Mouse (Mus musculus): Measurements from ENCODE around the gene Gm10974.

Gm10974 gene

DNA sequence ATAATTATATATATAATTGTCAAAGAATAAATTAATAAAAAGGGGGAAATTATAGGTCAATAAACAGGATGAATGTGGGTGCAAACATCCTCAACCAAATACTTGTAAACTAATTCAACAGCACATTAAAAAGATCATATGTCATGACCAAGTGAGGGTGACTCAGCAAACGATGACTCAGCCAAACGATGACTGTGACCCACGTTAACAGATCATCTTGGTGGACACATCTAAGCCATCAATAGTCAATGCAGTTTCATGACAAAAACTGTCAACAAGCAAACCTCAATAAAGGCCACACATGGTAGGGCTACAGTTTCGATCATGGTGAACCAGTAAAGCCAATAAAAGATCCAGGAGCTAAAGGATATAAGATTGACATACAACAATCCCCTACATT, 6.7 kb upstream of the Gm10974 start:
- DNase-seq (ENCODE audit: low read depth), result no peak

DNA sequence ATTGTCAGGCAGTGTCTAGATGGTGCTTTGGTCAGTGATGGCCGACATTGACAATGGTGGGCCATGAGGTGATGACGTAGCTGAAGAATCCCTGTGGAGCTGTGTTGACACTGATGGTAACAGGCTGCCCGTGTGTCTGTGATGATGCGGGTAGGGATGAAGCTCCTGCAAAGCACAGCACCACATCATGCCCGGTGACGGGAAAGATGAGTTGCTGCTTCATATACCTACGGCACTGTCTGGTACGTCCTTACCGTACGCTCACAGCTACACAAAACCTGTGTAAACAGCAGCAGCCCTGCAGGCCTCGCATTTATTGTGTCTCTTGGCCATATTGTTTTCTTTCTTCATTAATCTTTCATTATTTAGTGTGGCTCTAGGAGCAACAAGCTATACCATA, 1.2 kb upstream of the Gm10974 start:
- DNase-seq (ENCODE audit: low read depth), result no peak

DNA sequence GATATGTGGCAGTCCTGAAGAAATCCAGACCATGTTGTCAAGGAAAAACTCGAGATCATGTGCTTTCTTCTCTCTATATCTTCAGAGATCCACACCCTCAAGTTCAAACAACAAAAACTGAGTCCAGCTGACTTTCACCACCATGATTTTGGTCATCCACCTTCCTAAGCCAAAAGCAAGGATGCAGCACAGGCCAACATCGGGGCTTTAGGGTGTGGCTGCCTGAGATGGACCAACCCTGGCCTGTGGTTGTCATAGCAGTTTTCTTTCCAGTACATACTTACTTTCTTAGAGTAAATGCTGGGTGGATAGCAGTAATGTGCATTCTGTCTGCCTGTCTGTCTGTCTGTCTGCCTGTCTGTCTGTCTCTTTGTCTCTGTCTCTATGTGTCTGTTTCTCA, 294 bp upstream of the Gm10974 start:
- no peak for DNase-seq (ENCODE audit: low read depth)

DNA sequence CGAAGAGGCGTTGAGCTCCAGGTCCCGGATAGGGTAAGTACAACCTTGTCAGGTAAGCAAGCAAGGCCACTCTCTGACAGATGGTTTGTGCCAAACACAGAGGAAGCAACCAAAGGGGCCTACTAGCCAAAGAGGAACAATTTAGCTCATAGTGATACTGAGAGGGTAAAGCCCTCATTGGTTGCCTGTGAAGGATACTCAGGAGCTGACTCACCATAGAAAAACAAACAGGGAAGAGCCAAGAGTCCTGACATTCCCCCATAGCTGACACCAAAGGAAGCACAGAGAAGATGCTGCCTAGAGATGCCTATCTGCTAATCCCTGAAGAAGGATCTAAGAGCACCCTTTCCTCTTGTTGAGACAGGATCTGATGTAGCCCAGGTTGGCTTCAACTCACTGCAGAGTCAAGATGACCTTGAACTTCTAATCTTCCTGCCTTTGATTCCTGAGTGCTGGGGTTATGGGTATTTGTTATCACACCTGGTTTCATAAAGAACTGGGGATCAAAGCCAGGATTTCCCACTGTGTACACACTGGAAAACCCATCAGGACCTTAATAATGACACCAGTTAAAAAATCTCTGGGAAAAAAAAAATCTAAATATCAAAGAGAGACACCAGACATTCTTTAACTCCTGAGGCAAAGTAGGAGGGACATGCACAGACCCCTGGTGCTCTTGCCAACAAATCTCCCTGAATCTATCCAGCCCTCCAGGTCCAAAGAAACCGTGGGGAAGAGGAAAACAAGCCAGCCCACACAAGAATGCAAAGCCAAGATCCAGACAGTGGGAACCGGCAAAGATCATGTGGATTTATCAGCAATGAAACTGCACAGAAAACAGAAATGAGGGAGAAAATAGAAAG, 3.6 kb downstream of the Gm10974 start:
- DNase-seq (ENCODE audit: low read depth), result peak; percentile 72

DNA sequence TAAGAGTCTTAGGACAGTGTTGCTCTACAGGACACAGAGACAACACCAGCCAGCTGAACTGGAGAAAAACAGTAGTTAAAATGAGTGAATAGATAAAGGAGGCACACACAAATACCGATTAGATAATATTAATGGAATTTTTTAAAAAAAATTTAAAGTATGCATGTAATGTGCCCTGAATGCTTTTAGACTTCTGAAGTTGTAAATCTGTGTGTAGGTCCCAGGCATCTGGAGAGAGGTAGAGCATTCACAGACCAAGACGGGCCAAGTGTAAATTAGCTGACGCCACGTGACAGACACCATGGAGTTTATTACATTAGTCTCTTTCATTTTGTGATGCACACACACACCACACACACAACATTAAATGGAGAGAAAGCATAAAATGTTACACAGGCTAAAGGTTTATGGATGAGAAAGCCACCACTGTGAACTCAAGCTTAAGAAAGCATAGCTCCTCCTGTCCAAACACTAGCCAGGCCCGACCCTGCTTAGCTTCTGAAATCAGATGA, 4.3 kb downstream of the Gm10974 start:
- no peak for DNase-seq (ENCODE audit: low read depth)

DNA sequence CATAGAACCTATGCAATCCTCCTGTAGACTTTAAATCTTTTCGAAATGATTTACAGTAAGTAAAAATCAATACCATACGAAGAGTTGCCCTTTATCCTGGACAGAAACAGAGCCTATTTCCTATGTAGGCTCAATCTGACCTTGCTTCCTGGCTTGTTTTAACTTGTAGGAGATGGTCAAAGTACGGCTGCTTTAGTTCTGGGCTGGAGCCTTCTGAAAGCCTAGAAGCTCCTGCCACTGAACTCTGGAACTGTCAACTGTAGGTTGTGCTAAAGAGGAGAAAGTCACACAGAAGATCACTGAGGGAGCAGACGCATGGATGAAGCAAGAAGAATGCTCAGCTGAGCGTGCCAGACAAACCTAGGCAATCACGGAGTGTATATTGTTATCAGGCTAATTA, 5.3 kb downstream of the Gm10974 start:
- DNase-seq (ENCODE audit: low read depth), result no peak

DNA sequence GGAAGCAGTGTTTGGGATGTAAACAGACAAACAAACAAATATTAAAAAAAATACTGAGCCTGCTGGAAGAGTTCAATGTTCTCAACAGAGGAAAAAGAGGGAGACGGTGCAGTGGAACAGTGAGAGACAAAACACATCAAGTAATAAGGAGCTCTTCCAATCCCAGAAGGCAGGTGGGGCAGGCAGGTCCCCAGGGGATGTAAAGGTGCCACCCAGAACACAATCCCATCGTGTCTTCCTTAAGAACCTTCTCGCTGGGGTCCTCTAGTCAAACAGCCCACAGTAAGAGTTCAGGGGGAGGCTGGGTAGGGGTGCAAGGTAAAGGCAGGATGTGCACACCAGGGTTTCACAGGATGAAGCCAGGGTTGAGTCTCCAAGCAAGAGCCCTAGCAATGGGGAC, 7.7 kb downstream of the Gm10974 start:
- DNase-seq (ENCODE audit: low read depth), result no peak

DNA sequence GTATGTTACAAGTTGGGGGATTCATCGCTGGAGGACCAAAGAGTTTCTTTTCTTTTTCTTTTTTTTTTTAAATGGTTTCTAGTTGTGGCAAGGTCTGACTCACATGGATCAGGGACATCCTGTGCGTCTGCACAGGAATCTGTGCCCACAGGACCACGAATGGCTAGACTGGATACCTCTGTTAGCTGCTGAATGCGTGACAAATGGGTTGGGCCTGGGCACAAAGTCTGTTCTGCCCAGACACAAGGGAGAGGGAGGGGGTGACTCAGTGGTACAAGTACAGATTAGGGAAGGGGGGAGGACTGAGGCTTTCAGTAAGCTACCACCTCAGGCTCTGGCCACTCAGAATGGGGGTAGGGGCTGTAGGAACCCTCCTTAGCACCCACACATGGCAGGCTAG, 10.0 kb downstream of the Gm10974 start:
- no peak for DNase-seq (ENCODE audit: low read depth)

DNA sequence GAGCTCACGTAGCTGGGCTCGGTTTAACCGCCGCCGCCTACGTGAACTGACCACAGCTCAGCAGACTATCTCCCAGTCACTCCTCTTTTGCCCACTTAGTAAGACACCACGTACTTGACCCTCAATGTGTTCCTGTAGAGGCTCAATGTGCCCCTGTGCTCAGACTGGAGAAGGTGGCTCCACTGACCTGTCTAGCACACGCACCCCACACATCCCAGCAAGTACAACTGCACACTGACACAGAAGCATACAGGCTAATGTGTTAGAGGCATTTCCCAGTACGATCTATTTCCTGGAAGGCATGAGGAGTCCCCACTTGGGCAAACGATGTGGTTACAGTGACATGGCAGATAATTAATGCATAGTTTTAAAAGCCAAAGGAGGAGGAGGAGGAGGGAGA, 10.9 kb downstream of the Gm10974 start:
- DNase-seq (ENCODE audit: low read depth), result no peak

DNA sequence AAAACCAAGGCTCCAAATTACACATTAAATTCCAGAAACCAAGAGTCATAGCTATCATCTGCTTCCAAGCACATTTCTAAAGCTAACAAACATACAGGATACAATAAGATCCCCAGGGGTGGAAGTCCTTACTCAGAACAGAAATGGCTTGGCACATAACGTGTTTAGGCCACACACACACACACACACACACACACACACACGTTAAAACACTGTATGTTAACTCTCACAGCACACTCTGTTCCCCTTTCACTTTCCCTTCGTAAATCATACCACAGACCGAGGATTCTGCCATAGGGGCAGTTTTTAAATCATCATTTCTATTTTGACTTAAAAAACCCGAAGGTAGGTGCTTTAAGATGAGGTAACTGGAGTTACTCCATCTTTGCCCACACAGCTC, 18.5 kb downstream of the Gm10974 start:
- DNase-seq (ENCODE audit: low read depth), result no peak

DNA sequence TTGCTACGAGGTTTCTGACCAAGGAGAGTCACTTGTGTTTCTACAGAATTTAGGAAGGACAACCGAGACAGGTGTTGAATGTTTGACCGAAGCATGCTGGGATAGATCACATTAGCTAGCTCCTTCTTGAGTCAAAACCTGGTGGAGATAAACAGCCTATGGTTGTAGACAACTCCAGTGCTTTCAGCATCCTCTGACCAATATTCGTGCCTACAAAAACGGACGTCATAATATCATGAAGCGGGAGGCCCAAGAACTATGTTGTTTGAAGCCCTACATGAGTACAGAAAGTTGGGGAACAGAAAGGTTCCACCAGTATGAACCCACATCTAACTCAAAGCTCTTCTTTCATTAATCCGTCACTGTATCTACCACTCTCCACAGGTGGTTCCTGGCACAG, 19.2 kb downstream of the Gm10974 start:
- no peak for DNase-seq (ENCODE audit: low read depth)

DNA sequence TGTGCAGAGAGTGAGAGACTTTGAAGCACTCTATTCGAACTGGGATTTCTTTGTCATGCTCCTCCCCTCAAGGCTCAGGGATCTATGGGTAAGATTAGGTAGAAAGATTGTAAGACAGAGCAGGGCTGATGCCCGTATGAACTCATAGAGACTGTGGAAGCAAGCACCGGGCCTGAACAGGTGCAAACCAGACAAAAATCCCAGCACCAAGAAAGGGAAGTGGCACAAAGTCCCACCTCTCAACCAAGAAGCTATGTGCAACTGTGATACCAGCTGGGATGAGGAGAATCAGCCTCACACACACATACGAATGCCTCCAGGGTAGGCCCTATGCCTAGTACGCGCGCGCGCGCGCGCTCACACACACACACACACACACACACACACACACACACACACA, 20.1 kb downstream of the Gm10974 start:
- no peak for DNase-seq (ENCODE audit: low read depth)

DNA sequence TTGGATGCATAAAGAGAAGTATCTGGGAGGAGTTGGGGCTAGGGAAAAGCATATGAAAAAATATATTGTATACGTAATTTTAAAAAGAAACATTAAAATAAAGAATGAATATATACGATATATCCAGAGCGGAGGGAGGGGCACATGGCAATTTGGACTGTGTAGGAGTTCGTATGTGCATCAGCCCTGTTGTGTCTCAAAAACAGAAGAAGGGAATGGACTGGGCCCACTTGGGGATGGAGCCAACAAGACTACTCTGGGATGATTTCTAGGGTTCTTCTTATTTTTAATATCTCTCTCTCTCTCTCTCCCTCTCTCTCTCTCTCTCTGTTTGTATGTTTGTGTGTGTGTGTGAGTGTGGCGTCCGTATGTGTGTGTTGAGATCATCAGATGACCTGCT, 20.7 kb downstream of the Gm10974 start:
- no peak for DNase-seq (ENCODE audit: low read depth)

DNA sequence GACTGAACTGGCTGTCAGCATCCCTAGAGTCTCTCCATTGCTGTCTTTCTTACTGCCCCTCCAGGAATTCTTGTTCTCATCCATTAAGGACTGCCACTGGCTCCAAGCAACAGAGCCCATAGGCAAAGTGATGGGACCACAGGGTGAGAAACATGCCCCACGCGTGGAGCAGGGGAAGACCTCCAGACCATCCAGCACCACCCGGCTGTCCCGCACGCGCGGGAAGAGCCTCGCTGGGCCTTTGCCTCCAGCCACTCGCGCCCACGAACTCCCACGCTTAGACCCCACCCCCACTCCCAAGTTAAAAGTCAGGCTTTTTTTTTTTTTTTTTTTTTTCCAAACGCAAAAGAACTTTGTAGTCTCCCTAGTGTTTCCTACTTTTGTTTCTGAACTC, 21.7 kb downstream of the Gm10974 start:
- no peak for DNase-seq (ENCODE audit: low read depth)

DNA sequence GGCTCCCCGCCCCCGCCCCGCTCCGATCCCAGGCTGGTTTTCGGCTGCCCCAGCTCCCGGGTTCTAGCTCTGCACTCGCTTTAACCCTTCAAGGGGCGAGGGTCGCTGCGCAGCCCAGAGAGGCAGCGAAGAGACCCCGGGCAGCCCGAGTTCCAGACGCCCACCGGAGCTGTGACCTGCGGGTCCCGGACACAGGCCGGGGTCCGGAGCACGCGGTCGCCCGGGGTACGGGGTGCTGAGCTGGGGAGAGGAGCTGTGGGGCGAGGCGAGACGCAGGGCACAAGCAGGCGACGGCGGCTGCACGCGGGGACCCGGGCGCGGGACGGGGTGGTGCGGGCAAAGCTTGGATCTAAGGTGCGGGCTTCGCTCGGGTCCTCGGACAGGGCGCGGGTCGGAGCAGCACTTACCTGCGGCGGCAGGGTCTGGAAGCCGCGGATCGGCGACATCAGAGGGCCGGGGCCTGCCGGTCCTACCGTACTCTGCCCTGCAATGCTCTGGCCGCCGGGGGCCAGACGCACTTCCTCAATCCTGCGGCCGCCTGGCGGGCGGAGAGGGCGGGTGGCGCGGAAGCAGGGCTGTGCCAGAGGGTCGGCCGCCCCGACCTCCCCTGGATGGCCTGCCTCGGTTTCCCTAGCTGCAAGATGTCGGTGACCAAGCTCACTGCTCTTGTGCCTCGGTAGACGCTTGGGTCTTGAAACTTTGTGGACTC, 22.3 kb downstream of the Gm10974 start, which contains the start of gene Lrrk1:
Gene Lrrk1 (minus strand): TSS at position 538 of the 709 bp plus-strand sequence.
- DNase-seq (ENCODE audit: low read depth), result no peak

DNA sequence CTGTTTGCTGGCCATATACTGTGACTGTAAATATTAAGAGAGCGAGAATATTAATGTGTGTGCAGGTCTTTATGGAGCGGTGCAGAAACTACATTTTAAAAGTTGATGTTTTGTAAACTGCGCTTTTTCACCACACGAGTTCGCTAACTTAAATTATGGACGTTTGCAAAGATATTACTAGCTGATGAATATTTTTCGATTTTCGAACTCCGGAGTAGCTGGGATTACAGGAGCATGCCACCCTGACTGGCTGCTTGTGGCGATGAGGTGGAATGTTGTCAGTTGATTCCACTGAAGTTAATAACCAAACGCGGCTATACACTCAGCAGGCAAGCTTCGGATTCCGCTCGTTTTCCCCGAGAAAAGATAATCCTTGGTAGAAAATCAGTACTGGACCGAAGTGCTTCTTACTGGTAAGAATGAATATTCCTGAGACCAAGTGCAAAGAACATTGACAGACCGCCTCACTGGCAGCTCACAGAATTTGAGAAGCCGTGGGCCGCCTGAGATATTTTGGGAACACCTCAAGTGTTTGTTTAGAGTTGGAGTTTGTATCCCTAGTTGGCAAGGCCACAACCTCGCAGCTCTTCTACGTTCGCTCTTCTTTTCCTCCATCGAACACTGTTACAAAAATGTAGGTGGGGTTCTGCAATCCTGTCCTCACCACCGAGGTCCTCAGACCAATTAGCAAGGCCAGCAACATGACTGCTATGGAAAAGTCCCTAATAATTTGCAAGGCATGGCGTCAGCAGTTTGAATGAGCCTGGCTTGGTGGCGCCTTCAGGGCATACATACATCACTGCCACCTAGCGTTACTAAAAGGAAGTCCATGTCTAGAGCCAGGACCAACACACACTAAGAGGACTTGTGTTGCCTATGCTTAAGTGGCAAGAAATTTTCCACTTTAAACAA, 23.2 kb downstream of the Gm10974 start:
- peak; percentile 83 for DNase-seq (ENCODE audit: low read depth)

DNA sequence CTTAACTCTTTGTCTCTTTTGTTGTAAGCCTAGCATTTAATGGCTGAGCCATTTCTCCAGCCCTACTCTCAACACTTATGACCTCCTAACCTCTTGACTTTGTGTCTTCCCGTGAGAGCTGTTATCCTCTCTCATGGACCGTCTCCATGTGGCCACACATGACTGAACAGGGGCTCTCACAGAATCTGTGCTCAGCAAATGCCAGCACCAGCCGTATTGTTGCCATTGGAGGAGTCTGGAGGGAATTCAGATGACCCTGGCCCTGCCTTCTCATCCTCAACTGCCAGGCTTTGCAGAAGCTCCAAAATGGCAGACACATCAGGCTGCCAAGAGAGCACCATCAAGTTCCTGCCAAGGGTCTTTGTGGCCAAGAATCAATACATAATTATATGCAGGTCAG, 31.6 kb downstream of the Gm10974 start:
- DNase-seq (ENCODE audit: low read depth), result no peak

DNA sequence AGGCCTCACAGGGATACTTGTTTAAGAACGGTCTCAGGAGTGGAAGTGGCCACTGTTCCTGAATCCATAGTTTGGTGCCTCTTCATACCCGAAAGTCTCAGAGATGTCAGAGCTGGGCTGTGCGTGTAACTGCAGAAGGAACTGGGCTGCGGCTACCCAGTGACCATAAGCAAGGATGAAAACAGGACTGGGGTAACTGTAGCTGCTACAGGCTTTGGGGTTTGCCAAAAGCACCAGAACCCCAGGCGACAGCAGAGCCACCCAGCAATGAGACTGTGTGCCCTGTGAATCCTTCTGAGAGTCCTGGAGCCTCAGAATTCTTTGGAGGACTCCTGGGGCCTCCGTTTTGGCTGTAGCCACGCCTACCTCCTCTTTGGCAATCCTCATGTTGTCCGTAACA, 35.9 kb downstream of the Gm10974 start:
- no peak for DNase-seq (ENCODE audit: low read depth)

DNA sequence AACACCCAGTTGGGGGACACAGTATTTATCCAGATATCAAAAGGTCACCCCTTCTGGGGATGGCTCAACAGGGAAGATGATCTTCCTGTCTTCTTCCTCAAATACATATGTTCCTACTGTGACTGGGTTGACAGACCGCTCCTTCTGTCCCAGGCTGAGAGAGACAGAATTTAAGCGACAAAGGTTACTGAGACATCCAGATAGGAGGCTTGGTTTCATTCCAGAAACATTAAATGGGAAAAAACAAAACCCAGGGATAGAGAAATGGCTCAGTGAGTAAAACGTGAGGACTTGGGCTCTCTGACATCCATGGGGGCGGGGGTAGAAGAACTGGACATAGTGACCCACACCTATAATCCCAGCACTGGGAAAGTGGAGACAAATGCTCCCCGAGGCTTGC, 37.2 kb downstream of the Gm10974 start:
- DNase-seq (ENCODE audit: low read depth), result no peak

DNA sequence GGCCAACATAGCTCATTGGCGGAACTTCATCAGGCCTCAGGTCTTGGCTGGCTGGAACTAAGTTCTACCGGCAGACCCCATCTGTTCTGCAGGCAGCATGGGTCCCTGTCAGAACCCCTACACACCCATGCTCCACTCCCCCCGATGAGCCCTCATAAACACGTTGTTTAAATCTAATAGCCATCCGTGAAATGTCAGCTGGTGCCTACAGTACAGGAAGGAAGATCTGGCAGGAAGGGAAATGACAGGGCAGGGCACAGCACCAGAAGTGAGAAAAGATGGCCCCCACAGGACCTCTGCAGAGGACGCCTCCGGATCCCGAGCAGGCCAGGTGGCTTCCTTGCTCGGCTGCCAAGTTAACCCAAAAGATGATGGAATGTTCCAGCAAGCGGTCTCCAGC, 38.4 kb downstream of the Gm10974 start:
- DNase-seq (ENCODE audit: low read depth), result no peak

DNA sequence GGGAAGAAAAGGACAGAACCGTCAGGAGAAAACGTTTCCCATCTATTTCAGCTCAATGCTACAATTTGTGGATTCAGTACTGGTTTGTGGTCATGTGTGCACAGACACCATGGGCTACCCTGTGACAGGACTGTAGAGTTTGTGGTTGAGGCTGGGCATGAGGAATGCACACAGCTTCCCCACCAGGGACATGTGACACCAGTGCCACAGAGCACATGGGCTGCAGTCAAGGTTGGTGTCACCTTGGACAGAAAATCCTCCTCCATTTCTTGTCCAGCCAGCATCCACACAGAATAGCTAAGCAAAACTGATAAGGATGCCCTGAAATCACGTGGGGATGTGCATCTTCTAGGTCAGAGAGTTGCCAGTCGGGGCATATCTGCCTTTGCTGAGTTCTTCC, 39.1 kb downstream of the Gm10974 start:
- no peak for DNase-seq (ENCODE audit: low read depth)

DNA sequence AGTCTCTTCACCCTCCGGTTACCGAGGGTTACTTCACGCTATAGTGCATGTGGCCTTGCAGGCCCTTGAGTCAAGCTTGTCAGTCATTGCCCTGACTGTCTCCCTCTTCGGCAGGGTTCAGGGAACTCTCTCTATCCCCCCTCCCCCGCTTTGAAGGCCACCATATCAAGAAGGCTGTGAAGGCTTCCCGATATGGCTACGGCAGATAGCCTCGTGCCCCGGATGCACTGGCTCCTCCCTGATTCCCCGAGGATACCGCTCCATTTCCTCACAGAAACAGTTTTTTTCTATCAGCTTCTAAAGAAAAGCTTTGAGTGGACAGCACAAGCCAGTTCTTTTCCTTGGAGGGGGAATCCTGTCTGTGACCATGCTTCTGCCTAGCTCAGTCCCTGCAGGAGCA, 39.8 kb downstream of the Gm10974 start:
- DNase-seq (ENCODE audit: low read depth), result no peak
